Mouse (Mus musculus): ENCODE measurements around the gene Itgb3. TPM values are rescaled to one million over a fixed set of nuclear protein-coding genes. Genes with fewer than 3 reads are reported as not detected.
"Not testable (repeated sequence)": the region's sequence is repeated elsewhere in the genome, so short reads cannot be mapped to it uniquely, and the experiment has no call there.

Gene Itgb3
- polyA plus RNA-seq (2015; fragmentation: Nextera tagmentation; extraction: Ambion mirVana) = 5.0 and 5.1 TPM in 2 replicates

DNA sequence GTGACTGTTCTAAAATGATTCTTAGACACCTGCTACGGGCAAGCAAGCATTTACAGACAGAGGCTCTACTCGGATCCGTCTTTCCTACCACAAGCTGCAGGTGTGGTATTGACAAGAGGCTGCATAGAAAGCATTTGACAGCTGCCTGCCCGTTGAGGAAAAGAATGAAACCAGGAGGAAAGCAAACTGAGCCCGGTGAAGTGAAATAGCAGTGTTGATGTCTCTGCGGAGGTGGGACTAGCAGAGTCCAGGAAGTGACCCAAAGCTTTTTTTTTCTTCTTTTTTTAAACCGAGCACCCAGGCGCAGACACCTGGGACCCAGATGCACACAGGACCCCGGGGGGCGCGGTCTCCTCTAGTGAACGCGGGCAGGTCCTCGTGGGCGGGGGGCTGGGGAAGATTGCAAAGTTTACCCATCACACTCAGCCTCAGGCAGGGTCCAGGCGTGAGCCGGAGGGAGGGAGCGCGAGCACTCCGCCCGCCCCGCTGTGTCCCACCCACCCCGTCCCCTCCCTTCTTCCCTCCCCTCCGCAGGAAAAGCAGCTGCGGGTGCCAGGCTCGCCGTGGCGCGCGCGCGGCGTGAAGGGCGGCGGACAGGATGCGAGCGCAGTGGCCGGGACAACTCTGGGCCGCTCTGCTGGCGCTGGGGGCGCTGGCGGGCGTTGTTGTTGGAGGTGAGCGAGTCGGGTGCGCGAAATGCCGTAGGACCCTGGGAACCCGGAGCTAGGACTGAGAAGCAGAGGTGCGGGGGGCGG lies at the start of gene Itgb3:
Gene Itgb3, plus strand, starts transcription at position 510 of the 755 bp plus-strand sequence.
- WGBS = under 1% methylated on average over 47 of the region's 51 CpGs
- H3K27ac ChIP-seq (replicated peaks) = peak within 1 kb of the TSS; percentile 25; the same call in 1 of the 2 replicates
- H3K9ac ChIP-seq = peak within 1 kb of the TSS; percentile 82
- no peaks in the 10 kb centered on the region for H3K9me3 ChIP-seq
- H3K27me3 ChIP-seq (replicated peaks) = 0 out of 2 replicates have a peak, but pooled peaks cover 15% of the 10 kb centered on the region
- H3K4me3 ChIP-seq = peak within 1 kb of the TSS; percentile 70
- peak within 1 kb of the TSS; percentile 83 for H3K4me2 ChIP-seq
- H3K36me3 ChIP-seq = no peaks in the 10 kb centered on the region
- peak; percentile 61; the same call in 1 of the 2 replicates for ATAC-seq (ENCODE audit: extremely low read depth, insufficient number of reproducible peaks, low FRiP score, low TSS enrichment)
- peaks cover 11% of the 10 kb centered on the region for H3K4me1 ChIP-seq

DNA sequence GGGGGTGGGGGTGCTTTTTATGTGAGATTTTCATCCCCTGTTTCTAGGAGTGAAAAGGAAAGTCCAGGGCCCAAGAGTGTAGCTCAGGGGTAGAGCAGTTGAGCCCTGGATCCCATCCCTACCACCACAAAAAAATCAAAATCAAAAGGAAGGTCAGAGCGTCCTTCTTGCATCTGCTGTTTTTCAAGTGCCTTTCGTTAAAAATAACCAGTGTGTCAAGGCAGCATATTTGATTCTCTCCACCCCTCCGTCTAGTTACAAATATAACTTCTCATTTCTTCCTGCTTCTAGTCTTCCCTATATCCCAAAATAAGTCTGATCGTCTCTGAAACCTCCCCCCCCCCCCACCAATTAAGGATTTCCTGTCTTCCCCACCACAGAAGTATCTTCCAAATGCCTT lies 49.7 kb upstream of the Itgb3 start:
- no peaks in the 10 kb centered on the region for H3K27me3 ChIP-seq (replicated peaks)
- ATAC-seq (ENCODE audit: extremely low read depth, insufficient number of reproducible peaks, low FRiP score, low TSS enrichment) = no peak
- 25% methylated on average over 4 of the region's 4 CpGs for WGBS
- no peak overlapping the region for H3K4me3 ChIP-seq
- peak overlapping the region; percentile 65 for H3K9ac ChIP-seq
- peaks cover 49% of the 10 kb centered on the region for H3K4me1 ChIP-seq
- peak overlapping the region; percentile 88 for H3K27ac ChIP-seq (replicated peaks)
- H3K9me3 ChIP-seq = no peaks in the 10 kb centered on the region
- peak overlapping the region; percentile 39 for H3K4me2 ChIP-seq
- no peaks in the 10 kb centered on the region for H3K36me3 ChIP-seq

DNA sequence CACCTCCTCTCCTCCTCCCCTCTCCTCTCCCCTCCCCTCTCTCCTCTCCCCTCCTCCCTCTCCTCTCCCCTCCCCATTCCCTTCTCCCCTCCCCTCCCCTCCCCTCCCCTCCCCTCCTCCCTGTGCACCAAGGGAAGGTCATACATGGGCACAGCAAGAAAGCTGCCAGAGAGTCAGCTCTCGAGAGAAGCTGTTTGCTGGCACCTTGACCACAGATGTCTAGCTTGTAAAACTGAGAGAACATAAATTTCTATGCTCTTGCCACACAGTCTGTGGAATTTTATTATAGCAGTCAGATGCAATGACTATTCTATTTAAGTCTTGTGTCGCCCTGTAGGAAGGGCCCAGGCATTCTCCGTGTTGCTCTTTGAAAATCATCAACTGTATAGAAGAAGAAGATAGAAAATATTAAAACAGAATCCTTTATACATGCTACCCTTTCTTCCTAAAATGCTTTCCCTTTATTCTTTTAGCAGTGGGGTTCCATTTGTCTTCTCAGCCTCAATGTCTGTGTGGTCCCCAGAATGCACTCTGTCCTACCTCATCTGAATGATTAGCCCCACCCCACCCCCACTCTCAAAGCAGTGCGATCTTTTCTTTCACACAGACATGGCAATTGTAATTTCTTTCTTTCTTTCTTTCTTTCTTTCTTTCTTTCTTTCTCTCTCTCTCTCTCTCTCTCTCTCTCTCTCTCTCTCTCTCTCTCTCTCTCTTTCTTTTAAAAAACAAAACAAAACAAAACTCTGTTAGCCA lies 49.0 kb upstream of the Itgb3 start:
- Histone ChIP-seq H3K4me1 (peaks cover 55% of the 10 kb centered on the region), H3K4me3 (no peak overlapping the region), H3K36me3 (no peaks in the 10 kb centered on the region), H3K4me2 (0 out of 2 replicates have a peak overlapping the region, but pooled peaks have one; percentile 39), H3K27ac (replicated peaks) (peak overlapping the region; percentile 88), H3K9me3 (no peaks in the 10 kb centered on the region), H3K9ac (peak overlapping the region; percentile 67), H3K27me3 (replicated peaks) (no peaks in the 10 kb centered on the region)
- ATAC-seq (ENCODE audit: extremely low read depth, insufficient number of reproducible peaks, low FRiP score, low TSS enrichment) = no peak
- 50% methylated on average over 4 of the region's 4 CpGs for WGBS

DNA sequence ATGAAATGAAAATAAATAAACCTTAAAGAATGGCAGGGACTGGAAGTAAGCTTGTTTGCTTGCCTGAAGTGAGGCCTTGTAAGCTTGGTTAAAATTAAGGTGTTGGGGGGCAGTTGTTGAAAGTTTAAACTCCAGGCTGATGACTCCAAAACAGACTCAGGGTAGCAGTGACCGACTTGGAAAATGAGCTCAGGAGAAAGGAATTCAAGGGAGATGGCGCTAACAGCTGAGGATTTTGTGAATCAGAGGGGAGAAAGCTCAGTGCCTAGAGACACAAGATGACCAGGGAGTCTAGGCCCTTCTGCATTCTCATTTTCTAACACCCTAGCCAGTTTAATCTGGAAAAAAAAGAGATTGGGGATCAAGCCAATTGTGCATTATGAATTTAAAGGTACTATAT lies 46.8 kb upstream of the Itgb3 start:
- H3K9me3 ChIP-seq = no peaks in the 10 kb centered on the region
- no peak overlapping the region for H3K4me3 ChIP-seq
- H3K27ac ChIP-seq (replicated peaks) = peak overlapping the region; percentile 88
- 5% methylated on average over 2 of the region's 2 CpGs for WGBS
- ATAC-seq (ENCODE audit: extremely low read depth, insufficient number of reproducible peaks, low FRiP score, low TSS enrichment) = 0 out of 2 replicates have a peak, but pooled peaks have one; percentile 31
- H3K36me3 ChIP-seq = no peaks in the 10 kb centered on the region
- H3K27me3 ChIP-seq (replicated peaks) = no peaks in the 10 kb centered on the region
- H3K9ac ChIP-seq = 0 out of 2 replicates have a peak overlapping the region, but pooled peaks have one; percentile 25
- peaks cover 64% of the 10 kb centered on the region for H3K4me1 ChIP-seq
- H3K4me2 ChIP-seq = peak overlapping the region; percentile 39

DNA sequence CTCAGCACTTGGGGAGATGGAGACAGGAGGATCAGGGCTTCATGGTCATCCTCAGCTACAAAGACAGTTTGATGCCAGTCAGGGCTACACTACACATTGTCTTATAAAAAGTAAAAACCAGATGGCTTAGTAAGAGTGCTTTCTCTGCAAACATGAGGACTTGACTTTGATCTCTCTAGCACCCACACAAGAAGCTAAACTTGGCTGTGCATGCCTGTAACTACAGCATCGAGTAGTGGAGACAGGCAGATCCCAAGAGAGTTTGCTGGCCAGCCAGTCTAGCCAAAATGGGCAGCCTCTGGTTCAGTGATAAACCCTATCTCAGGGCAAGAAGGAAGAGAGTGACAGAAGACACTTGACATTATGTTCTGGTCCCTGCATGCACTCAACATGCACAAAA lies 44.3 kb upstream of the Itgb3 start:
- H3K4me2 ChIP-seq = no peak overlapping the region
- H3K27me3 ChIP-seq (replicated peaks) = no peaks in the 10 kb centered on the region
- no peaks in the 10 kb centered on the region for H3K9me3 ChIP-seq
- WGBS = 30% methylated on average over 1 of the region's 1 CpGs
- H3K36me3 ChIP-seq = no peaks in the 10 kb centered on the region
- H3K9ac ChIP-seq = no peak overlapping the region
- no peak overlapping the region for H3K4me3 ChIP-seq
- peaks cover 77% of the 10 kb centered on the region for H3K4me1 ChIP-seq
- ATAC-seq (ENCODE audit: extremely low read depth, insufficient number of reproducible peaks, low FRiP score, low TSS enrichment) = no peak
- H3K27ac ChIP-seq (replicated peaks) = peak overlapping the region; percentile 59; the same call in 1 of the 2 replicates

DNA sequence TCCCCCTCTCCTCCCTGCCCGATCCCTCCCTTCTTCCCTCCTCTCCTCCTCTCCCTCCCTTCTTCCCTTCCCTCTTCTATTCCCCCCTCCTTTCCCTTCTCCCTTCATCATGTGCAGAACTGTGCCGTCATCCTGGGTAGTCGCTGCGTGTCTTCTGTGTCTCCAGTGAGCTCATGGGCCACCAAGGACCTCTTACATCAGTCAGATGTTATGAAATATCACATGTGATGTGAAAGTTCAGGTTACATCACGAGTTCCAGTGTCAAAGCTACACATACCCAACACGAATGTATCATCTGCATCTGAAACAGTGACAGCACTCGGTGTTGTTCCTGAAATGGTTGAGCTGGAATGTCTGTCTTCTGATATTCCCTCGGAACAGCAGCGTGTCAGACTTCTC lies 42.6 kb upstream of the Itgb3 start:
- no peak overlapping the region for H3K27ac ChIP-seq (replicated peaks)
- H3K36me3 ChIP-seq = no peaks in the 10 kb centered on the region
- no peak overlapping the region for H3K4me2 ChIP-seq
- 64% methylated on average over 9 of the region's 9 CpGs for WGBS
- H3K9me3 ChIP-seq = no peaks in the 10 kb centered on the region
- no peak overlapping the region for H3K4me3 ChIP-seq
- no peak for ATAC-seq (ENCODE audit: extremely low read depth, insufficient number of reproducible peaks, low FRiP score, low TSS enrichment)
- peaks cover 65% of the 10 kb centered on the region for H3K4me1 ChIP-seq
- no peaks in the 10 kb centered on the region for H3K27me3 ChIP-seq (replicated peaks)
- no peak overlapping the region for H3K9ac ChIP-seq

DNA sequence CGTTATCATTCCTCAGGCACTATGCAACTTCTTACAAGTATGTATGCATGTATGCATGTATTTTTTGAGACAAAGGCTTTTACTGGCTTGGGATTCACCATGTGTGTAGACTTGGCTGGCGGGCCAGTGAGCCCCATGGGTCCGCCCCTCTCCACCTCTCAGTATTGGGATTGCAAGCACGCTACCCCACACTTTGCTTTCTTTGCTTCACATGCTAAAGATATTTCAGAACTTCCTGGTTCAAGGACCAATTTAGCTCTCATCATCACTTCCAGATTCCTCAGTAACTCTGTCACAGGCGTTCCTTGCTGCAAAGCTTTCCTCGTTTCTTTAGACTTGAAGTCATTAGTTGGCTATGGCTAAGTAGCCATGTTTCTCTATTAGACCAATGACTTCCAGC lies 41.7 kb upstream of the Itgb3 start:
- Histone ChIP-seq H3K4me3 (no peak overlapping the region), H3K27me3 (replicated peaks) (no peaks in the 10 kb centered on the region), H3K4me2 (no peak overlapping the region), H3K9me3 (no peaks in the 10 kb centered on the region), H3K4me1 (peaks cover 57% of the 10 kb centered on the region), H3K27ac (replicated peaks) (peak overlapping the region; percentile 25), H3K36me3 (no peaks in the 10 kb centered on the region), H3K9ac (no peak overlapping the region)
- no peak for ATAC-seq (ENCODE audit: extremely low read depth, insufficient number of reproducible peaks, low FRiP score, low TSS enrichment)
- WGBS = 60% methylated on average over 6 of the region's 6 CpGs

DNA sequence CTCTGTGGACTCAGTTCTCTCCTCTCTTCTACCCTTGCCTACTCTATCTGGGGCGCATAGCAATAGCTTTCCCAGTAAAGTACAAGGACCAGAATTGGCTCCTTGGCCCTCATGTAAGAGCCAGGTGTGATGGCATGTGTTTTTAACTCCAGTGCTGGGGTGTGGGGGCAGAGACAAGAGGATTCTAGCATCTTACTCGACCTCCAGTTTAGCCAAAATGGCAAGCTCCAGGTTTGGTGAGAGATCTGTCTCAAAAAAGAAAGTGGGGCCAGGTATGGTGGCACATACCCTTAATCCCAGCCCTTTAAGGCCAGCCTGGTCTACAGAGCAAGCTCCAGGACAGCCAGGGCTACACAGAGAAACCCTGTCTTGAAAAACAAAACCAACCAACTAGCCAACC lies 41.0 kb upstream of the Itgb3 start:
- no peak for ATAC-seq (ENCODE audit: extremely low read depth, insufficient number of reproducible peaks, low FRiP score, low TSS enrichment)
- no peaks in the 10 kb centered on the region for H3K9me3 ChIP-seq
- H3K4me1 ChIP-seq = peaks cover 56% of the 10 kb centered on the region
- no peak overlapping the region for H3K9ac ChIP-seq
- WGBS = 79% methylated on average over 2 of the region's 2 CpGs
- H3K27ac ChIP-seq (replicated peaks) = 0 out of 2 replicates have a peak overlapping the region, but pooled peaks have one; percentile 25
- H3K36me3 ChIP-seq = no peaks in the 10 kb centered on the region
- H3K27me3 ChIP-seq (replicated peaks) = no peaks in the 10 kb centered on the region
- H3K4me2 ChIP-seq = no peak overlapping the region
- H3K4me3 ChIP-seq = no peak overlapping the region

DNA sequence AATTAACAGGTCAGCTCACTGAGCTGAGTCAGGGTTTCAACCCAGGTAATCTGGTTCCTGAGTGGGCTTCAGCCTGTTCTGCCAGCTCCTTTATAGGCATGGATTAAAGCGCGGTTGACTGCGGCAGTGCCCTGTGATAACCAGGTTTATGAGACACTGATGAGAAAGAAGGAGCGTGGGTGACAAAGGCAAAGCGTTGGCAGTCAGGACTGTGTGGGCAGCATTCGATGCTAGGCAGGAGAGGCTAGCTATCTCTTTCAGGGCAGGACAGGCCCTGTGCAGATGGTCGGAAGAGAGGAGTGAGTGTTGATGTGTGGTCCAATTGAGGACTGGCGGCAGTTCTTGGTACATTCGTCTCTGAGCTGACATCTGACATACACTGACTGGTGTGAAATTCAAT lies 40.1 kb upstream of the Itgb3 start:
- 49% methylated on average over 9 of the region's 9 CpGs for WGBS
- no peaks in the 10 kb centered on the region for H3K27me3 ChIP-seq (replicated peaks)
- H3K27ac ChIP-seq (replicated peaks) = peak overlapping the region; percentile 56
- H3K4me1 ChIP-seq = peaks cover 58% of the 10 kb centered on the region
- no peaks in the 10 kb centered on the region for H3K9me3 ChIP-seq
- H3K4me2 ChIP-seq = no peak overlapping the region
- H3K36me3 ChIP-seq = no peaks in the 10 kb centered on the region
- H3K4me3 ChIP-seq = no peak overlapping the region
- H3K9ac ChIP-seq = peak overlapping the region; percentile 59; the same call in 1 of the 2 replicates
- ATAC-seq (ENCODE audit: extremely low read depth, insufficient number of reproducible peaks, low FRiP score, low TSS enrichment) = no peak

DNA sequence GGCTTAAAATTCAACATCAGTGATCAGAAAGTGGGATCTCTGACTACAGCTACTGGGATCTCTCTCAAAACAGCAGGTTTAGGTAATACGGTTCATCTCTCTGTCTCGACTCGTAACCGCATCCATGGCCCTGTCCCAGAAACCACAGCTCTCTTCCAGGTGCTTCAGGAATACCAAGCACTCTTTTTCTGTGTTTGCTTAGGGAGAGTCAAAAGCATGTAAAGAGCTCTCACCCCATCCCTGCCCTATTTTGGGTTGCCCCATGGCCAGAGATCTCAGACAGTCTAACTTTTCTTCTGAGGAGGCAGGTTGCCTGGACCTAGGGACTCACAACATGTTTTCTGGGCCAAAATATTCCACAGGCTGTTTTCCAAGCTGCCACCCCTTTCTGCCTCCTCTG lies 39.5 kb upstream of the Itgb3 start:
- Histone ChIP-seq H3K4me3 (no peak overlapping the region), H3K9ac (no peak overlapping the region), H3K27me3 (replicated peaks) (no peaks in the 10 kb centered on the region), H3K9me3 (no peaks in the 10 kb centered on the region), H3K27ac (replicated peaks) (peak overlapping the region; percentile 56), H3K4me1 (peaks cover 59% of the 10 kb centered on the region), H3K36me3 (no peaks in the 10 kb centered on the region), H3K4me2 (no peak overlapping the region)
- no peak for ATAC-seq (ENCODE audit: extremely low read depth, insufficient number of reproducible peaks, low FRiP score, low TSS enrichment)
- WGBS = 93% methylated on average over 4 of the region's 4 CpGs

DNA sequence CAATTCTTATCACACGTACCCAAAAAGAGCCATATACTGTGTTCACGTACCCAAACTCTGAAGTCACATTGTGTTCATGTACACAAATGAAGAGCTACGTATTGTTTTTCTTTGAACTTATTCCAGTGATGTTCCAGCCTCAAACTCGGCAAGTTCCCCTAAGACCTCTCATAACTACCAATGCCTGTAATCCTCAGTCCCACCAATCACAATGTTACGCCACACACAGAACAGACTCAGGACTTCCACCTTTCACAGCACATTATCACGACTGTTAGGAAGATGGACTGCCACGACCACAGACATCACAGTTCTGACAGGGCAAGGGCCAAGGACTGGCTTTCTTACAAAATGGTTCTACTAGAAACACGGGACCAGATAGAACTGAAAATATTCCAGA lies 37.3 kb upstream of the Itgb3 start:
- not testable (repeated sequence) for H3K9me3 ChIP-seq; H3K4me2 ChIP-seq; H3K36me3 ChIP-seq; H3K27me3 ChIP-seq (replicated peaks); H3K9ac ChIP-seq; H3K4me3 ChIP-seq; ATAC-seq (ENCODE audit: extremely low read depth, insufficient number of reproducible peaks, low FRiP score, low TSS enrichment); H3K27ac ChIP-seq (replicated peaks)
- WGBS = 74% methylated on average over 8 of the region's 8 CpGs
- H3K4me1 ChIP-seq = peaks cover 50% of the 10 kb centered on the region

Data from heart, embryonic 13.5 days (tissue).